Mouse (Mus musculus) heart, adult 11 months (tissue): ENCODE measurements at regions not wholly inside any gene's neighbourhood (a gene's known extent, or its start where the extent isn't known, plus 50 kb on each side); places are given as distances from the start of the nearest gene placed in this dataset.
"Not testable (repeated sequence)": the region's sequence is repeated elsewhere in the genome, so short reads cannot be mapped to it uniquely, and the experiment has no call there.

Experiments
- DNase-seq: peaks from one replicate; pipeline ENCODE4 v3.0.0; 2022

DNA sequence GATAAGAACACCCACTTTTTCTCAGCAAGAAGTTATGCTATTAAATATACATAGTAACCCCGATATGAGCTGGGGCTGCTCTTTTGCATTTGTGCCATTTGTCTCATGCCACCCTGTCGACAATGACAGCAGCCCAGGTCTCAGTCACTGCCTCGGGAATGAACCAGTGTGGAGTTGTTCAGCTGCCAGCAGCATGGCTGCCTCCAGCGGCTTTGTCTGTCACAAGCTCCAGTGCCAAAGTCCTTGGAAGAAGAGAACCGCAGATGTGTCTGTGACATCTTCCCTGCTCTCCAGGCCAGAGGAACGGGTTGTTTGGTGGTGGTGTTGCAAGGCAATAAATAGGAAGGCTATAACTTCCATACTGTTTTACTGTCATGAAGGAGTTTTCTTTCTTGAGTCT, 130.7 kb downstream of the Cep170 start:
- DNase-seq: peak; percentile 85

- peak; percentile 85 for DNase-seq
Measured at GRCm38 (mm10) chr1:176681971-176682370, 131.9 kb downstream of the Cep170 start.

GRCm38 (mm10) chr1:176675184-176675583, 138.7 kb downstream of the Cep170 start:
- peak; percentile 78 for DNase-seq

GRCm38 (mm10) chr1:176671081-176671480, 142.8 kb downstream of the Cep170 start:
- DNase-seq: peak; percentile 60

DNA sequence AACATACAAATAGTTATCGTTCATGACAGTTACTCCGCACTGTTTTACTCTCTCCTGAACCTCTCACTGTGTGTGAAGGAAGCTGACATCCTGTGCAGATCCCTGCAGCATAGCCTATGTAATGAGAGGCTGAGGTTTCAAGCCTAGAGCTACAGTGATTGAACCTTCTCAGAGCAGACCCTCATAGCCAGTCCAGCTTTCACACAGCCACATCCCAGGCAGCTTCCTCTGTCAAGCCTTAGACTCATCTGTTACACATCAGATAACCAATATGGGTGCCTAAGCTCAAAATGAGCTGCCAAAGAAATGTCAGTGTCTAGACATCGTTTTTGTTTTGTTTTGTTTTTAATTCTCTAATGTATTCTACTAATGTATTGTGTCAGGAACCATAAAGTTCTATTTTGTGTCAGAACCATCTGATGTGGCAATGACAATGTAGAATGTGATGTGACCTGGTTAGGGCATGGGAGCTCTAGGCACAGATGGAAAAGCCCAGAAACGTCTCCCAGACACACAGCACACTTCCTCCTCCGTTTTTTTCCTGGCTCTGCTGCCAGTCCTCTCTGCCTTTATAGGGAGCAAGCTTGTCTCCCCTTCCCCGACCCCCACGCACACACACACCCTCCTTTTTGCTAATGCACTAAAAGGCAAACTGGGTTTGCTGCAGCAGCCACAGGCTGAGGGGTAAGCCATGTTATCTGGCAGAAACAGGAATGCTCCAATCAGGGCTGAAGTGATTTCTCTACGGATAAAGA, 146.1 kb downstream of the Cep170 start:
- DNase-seq: no peak

- DNase-seq: peak; percentile 76
Measured at GRCm38 (mm10) chr1:176660286-176660685, 153.6 kb downstream of the Cep170 start.

DNA sequence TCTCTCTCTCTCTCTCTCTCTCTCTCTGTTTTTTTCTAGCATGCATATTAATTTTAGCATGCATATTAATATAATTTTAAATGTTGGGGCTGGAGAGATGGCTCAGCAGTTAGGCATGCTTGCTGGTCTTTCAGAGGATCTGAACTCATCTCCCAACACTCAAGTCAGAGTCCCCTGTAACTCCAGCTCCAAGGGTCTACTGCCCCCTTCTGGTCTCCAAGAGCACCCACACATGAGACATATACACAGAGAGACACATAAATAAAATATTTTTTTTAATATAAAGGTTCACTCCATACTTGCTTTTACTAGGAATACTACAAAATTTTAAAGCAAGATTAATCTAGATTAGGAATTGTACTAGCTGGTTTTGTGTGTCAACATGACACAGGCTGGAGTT, 155.2 kb downstream of the Cep170 start:
- peak; percentile 46 for DNase-seq

- no peak for DNase-seq
Measured at GRCm38 (mm10) chr1:176655487-176656333, 158.2 kb downstream of the Cep170 start.

- DNase-seq: no peak
Measured at GRCm38 (mm10) chr1:176644248-176644647, 169.6 kb downstream of the Cep170 start.

GRCm38 (mm10) chr1:176623171-176623570, 190.7 kb downstream of the Cep170 start:
- DNase-seq: no peak

DNA sequence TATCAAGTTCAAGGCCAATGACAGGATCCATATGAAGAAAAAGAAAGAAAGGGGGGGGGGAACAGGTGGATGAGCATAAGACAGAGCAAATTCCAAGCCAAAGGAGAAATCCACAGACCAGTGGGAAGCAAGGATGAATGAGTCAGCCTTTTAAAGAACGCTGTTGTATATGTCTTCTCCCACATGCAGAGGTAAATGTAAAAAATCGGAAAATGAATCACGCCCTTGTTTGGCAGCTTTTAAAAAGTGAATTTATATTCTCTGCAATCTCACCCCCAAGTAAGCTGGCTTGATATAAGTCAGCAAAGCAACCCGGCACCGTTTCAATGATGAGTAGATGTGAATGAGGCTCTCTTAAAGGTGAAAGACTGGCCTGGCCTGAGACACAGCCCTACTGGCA, 191.7 kb downstream of the Cep170 start:
- DNase-seq: no peak

DNA sequence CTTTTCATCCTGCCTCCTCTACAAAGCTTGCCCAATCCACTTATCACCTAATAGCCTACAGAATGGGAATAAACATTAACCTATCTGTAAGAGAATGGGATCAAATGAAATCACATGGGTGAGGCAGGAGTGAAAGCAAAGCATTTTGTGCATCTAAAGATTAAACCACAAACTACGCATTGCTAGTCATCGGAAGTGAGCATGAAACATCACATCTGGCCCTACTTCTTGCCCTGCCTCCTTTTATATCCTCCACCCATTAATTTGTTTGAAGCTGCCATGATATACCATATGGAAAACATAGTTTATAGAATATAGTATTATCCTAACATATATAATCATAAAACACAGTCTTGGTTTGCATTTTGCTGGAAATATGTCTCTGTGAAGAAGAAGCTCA, 192.6 kb downstream of the Cep170 start:
- no peak for DNase-seq

- DNase-seq: no peak
Measured at GRCm38 (mm10) chr1:176618896-176619295, 195.0 kb downstream of the Cep170 start.

DNA sequence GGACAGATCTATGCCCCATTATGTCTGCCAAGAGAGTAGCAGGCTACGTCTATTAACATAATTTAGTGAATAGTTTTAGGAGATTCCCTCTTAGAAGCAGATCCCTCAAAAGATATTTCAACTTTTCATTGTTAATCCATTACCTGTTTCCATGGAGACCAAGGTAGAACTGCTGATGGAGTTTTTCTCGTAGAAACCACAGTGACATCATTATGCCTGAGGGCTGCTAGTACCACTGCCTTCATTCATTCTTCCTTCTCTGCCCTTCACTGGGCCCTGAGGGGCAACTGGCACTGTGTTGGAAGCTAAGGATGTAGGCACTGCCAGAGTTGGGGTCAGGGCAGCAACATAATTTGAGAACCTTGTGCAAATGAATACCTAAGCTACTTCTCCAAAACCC, 198.2 kb downstream of the Cep170 start:
- DNase-seq: no peak

DNA sequence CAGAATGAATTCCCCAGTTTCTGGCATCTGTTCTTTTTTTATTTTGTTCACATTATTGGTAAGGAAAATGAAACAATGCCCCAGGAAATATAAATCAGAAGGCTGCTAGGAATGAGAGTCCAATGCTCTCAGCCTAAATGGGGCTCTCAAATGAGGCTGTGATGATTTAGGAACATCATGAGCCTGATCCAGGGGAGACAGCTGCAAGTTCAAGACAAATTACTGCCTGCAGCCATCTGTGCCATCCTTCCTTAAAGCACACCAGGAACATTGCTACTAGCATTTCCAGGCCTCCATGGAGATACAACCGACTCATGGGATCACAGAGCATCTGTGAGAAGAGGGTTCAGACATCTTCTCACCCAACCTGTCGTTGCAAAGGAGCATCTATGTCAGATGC, 219.6 kb downstream of the Cep170 start:
- peak; percentile 7 for DNase-seq

DNA sequence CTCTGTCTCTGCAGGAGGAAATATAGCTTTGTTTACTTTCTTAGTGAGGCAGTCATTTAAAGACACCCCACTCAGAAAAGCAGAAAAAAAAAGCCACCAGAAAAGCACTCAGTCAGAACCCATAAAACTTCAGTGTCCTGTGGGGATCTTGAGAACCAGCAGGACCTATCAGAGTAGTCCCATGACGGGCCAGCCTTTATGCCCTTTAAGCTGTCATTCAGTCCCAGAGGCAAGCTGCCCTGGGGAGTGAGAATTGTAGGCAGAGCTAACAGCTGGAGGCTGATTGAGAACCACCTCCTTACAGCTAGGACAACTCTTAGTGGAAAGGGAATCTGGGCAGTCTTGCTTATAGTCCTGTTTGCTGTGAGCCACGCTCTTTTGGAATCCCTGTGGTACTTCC, 225.7 kb downstream of the Cep170 start:
- DNase-seq: no peak

DNA sequence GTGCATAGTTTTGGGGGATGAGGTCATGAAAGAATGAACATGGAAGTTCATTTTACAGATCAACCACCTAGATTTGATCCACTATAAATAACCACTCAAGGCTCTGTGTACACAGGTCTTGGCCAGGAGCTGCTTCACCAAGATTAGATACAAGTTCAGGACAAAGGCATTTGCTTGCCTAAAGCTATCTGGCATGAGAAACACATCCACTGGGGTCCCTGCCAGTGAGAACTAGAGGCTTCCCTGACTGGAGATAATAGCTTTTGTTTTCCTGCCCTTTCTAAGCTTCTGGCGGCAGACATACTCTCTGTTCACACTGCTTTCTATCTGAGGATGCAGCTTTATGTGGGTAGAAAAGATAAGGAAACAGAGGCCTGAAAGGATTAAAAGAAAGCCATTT, 240.2 kb downstream of the Cep170 start:
- no peak for DNase-seq

DNA sequence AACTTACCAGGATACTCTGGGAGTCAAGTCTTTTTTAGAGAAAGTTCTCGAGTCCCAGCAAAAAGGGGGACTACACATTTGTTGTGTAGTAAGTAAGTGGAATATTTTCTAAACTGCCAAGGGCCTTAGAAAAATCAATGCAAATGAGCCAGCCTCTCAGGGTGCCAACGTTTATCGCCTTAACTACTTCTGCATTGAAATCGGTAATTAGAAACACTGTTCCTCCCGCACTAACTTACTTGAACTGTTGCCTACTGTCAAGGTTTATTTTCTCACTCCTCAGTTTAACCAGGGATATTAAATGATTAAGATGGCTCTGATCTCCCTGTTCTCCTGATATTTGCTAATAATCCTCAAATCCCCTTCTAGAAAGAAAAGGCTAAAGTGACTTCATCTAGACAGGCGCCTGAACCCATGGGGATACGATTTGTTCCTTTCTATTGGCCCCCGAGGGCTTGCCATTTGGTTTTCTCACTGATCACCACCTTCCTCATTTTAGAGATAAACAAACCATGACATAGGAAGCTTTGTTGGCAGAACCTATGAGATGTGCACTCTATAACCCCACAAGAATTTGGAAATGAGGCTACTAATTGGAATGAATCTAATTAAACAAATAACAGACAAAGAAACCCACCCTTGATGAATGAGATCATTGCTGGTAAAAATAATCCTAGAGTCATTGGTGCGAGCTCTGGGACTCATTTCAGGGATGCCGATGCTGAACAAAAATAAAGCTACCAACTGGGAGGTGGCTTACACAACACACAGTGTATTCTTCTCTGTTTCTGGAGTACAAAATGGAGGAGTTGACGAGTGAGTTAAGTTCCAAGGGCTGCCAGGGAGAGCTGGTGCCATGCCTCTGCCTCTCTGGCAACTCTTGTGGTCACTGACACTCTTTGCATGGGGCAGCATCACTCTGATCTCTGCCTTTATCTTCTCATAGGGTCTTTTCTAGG, 255.1 kb downstream of the Cep170 start:
- DNase-seq: no peak

GRCm38 (mm10) chr1:176534417-176534816, 259.3 kb upstream of the Pld5 start:
- no peak for DNase-seq

DNA sequence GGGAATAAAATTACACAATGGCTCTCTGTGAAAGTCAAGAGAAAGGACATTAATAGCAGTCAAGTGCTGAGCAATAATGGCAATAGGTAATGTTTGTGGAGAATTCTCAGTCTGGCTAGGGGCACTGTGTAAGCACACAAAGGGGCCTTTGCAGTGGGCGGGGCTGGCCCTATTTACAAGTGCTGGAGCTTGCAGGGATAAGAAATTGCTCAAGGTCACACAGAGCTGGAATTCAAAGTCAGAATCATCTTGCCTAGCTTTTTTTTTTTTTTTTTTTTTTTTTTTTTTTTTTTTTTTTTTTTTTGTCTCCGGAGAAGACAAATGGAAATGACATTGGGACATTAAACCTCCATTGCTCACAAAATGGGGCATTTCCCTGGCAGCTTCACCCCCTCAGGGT, 253.9 kb upstream of the Pld5 start:
- no peak for DNase-seq

DNA sequence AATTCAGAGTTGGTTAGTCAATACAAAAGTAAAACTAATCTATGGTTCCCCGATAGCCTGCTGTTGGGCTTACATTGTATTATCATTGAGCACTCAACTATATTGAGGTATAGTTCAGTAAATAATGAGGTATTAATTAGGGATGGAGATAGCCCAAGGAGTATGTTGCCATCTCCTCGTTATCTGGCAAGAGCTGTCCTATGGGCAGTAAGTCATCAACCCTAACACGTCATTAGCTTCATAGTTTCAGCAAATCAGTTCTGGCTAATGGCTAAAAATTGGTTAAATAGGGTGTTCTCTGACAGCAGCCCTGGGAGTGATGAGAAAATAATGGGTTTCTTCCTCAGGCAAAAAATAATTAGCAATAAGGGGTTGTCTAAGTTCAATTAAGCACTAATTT, 236.4 kb upstream of the Pld5 start:
- DNase-seq: no peak

GRCm38 (mm10) chr1:176505441-176505840, 230.3 kb upstream of the Pld5 start:
- no peak for DNase-seq

DNA sequence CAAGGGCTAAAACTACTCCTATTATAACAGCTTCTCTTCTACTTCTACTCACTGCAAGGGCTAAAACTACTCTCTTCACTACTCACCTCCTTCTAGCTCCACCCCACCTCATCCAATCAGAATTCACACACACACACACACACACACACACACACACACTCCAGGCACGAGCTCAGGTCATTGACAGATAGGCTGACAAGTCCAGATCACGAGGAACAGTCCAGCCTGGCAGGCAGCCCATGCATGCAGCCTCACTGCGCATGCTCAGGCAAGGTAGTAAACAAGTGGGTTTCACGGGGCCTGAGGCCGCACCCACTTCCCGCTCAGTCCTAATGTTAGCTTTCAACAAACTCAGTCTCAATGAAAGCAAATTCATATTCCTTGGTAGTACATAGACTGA, 229.6 kb upstream of the Pld5 start:
- DNase-seq: not testable (repeated sequence)
